Mouse (Mus musculus) CH12.LX (cell line): ENCODE measurements around the gene Ephb6. TPM values are rescaled to one million over a fixed set of nuclear protein-coding genes. Genes with fewer than 3 reads are reported as not detected.
A peak's percentile ranks its signal among the peaks of the same experiment; 100 is the strongest.

Experiments
- DNase-seq: peaks from one replicate; pipeline ENCODE4 v3.0.0-alpha.2; 2013; ENCODE audit errors: extremely low read depth
- H3K27ac ChIP-seq: 2 replicates; pipeline ENCODE4 v1.5.1; 2012; ENCODE audit warnings: low read depth, mild to moderate bottlenecking, control low read depth, moderate library complexity; ENCODE audit not compliant: insufficient read depth
- H3K27me3 ChIP-seq: replicated peaks from 2 replicates; pipeline ENCODE3; 2012; ENCODE audit warnings: inconsistent platforms
- H3K36me3 ChIP-seq, 2 experiments: replicated peaks in 1 of 2; 2 replicates each; pipeline versions ENCODE3 to v1.6.1; 2012; ENCODE audit warnings: inconsistent platforms in 1 of 2, low read length in 1 of 2, mild to moderate bottlenecking in 1 of 2, mixed read lengths in 1 of 2, moderate library complexity in 1 of 2; ENCODE audit not compliant: control insufficient read depth in 1 of 2, insufficient read depth in 1 of 2
- H3K4me1 ChIP-seq, 2 experiments: 2 replicates each; pipeline ENCODE4 v1.6.1; 2012; ENCODE audit warnings: inconsistent platforms in 1 of 2, moderate library complexity in 1 of 2; ENCODE audit not compliant: insufficient read depth in 2 of 2, control insufficient read depth in 1 of 2
- H3K4me2 ChIP-seq: 2 replicates; pipeline ENCODE4 v1.6.1; 2012; ENCODE audit warnings: low read depth, mild to moderate bottlenecking, control low read depth; ENCODE audit not compliant: poor library complexity, insufficient read depth, severe bottlenecking
- H3K4me3 ChIP-seq, 3 experiments: fragments of 150-350 bp in 1 of 3; sonication (generic) in 1 of 3; replicated peaks in 1 of 3; 2 replicates each; pipeline versions ENCODE3 to v1.5.1; 2011 to 2012; ENCODE audit warnings: low read depth in 2 of 3, low read length in 2 of 3, mild to moderate bottlenecking in 2 of 3, moderate library complexity in 2 of 3, control low read depth in 1 of 3, improper control_type of control experiment in 1 of 3, inconsistent platforms in 1 of 3, mixed read lengths in 1 of 3; ENCODE audit not compliant: poor library complexity in 1 of 3
- H3K79me2 ChIP-seq: replicated peaks from 2 replicates; pipeline ENCODE4 v1.6.1; 2012; ENCODE audit warnings: mild to moderate bottlenecking, moderate library complexity; ENCODE audit not compliant: control insufficient read depth, poor library complexity, insufficient read depth, severe bottlenecking; ENCODE audit errors: extremely low read depth
- H3K9ac ChIP-seq: 2 replicates; pipeline ENCODE4 v1.6.1; 2012; ENCODE audit warnings: low read depth, mild to moderate bottlenecking, control low read depth, moderate library complexity; ENCODE audit not compliant: insufficient read depth
- H3K9me3 ChIP-seq: replicated peaks from 2 replicates; pipeline ENCODE3; 2012; ENCODE audit warnings: low read length, inconsistent platforms, mixed read lengths
- CHD2 ChIP-seq: IDR thresholded peaks from 2 replicates; pipeline ENCODE4 v1.6.1; 2011; ENCODE audit warnings: low read length, improper control_type of control experiment
- CTCF ChIP-seq, 2 experiments: IDR thresholded peaks in 1 of 2; conservative IDR thresholded peaks in 1 of 2; 2 replicates each; pipeline ENCODE4 v1.5.1; 2011 to 2012; ENCODE audit warnings: low read depth in 2 of 2, low read length in 2 of 2, improper control_type of control experiment in 1 of 2, inconsistent platforms in 1 of 2, mild to moderate bottlenecking in 1 of 2, moderate library complexity in 1 of 2
- ELF1 ChIP-seq: IDR thresholded peaks from 2 replicates; pipeline ENCODE4 v1.6.1; 2014; ENCODE audit warnings: low read depth, mild to moderate bottlenecking, inconsistent platforms, low read length, improper control_type of control experiment
- EP300 ChIP-seq: IDR thresholded peaks from 2 replicates; pipeline ENCODE4 v1.6.1; 2011; ENCODE audit warnings: low read length, improper control_type of control experiment
- ETS1 ChIP-seq: conservative IDR thresholded peaks from 2 replicates; pipeline ENCODE4 v1.6.1; 2012; ENCODE audit warnings: low read depth, mild to moderate bottlenecking, inconsistent platforms, low read length, improper control_type of control experiment, moderate library complexity
- GABPA ChIP-seq: IDR thresholded peaks from 2 replicates; pipeline ENCODE4 v1.6.1; 2012; ENCODE audit warnings: low read depth, low read length, improper control_type of control experiment, inconsistent platforms; ENCODE audit not compliant: insufficient replicate concordance
- IRF4 ChIP-seq: IDR thresholded peaks from 2 replicates; pipeline ENCODE4 v1.6.1; 2014; ENCODE audit warnings: low read depth, mild to moderate bottlenecking, inconsistent platforms, low read length, improper control_type of control experiment
- JUN ChIP-seq: IDR thresholded peaks from 2 replicates; pipeline ENCODE4 v1.6.1; 2011; ENCODE audit warnings: low read depth, mild to moderate bottlenecking, low read length, improper control_type of control experiment, moderate library complexity; ENCODE audit not compliant: insufficient read depth
- MAX ChIP-seq: IDR thresholded peaks from 2 replicates; pipeline ENCODE4 v1.6.1; 2011; ENCODE audit warnings: low read length, improper control_type of control experiment
- MAZ ChIP-seq: IDR thresholded peaks from 2 replicates; pipeline ENCODE4 v1.6.1; 2012; ENCODE audit warnings: low read depth, mild to moderate bottlenecking, inconsistent platforms, low read length, improper control_type of control experiment, moderate library complexity
- MEF2A ChIP-seq: IDR thresholded peaks from 2 replicates; pipeline ENCODE4 v1.6.1; 2014; ENCODE audit warnings: low read depth, mild to moderate bottlenecking, inconsistent platforms, low read length, improper control_type of control experiment, borderline replicate concordance
- MXI1 ChIP-seq: IDR thresholded peaks from 2 replicates; pipeline ENCODE4 v1.6.1; 2011; ENCODE audit warnings: mild to moderate bottlenecking, low read depth, low read length, improper control_type of control experiment
- MYC ChIP-seq: IDR thresholded peaks from 2 replicates; pipeline ENCODE4 v1.6.1; 2011; ENCODE audit warnings: low read depth, mild to moderate bottlenecking, improper control_type of control experiment, low read length
- NRF1 ChIP-seq: IDR thresholded peaks from 2 replicates; pipeline ENCODE4 v1.6.1; 2014; ENCODE audit warnings: low read depth, mild to moderate bottlenecking, inconsistent platforms, low read length, improper control_type of control experiment, moderate library complexity
- TCF12 ChIP-seq: IDR thresholded peaks from 2 replicates; pipeline ENCODE4 v1.6.1; 2014; ENCODE audit warnings: low read depth, mild to moderate bottlenecking, inconsistent platforms, low read length, improper control_type of control experiment
- ZC3H11A ChIP-seq: IDR thresholded peaks from 2 replicates; pipeline ENCODE4 v1.6.1; 2012; ENCODE audit warnings: low read depth, mild to moderate bottlenecking, inconsistent platforms, low read length, improper control_type of control experiment
- ZMIZ1 ChIP-seq: IDR thresholded peaks from 2 replicates; pipeline ENCODE4 v1.6.1; 2012; ENCODE audit warnings: low read depth, mild to moderate bottlenecking, inconsistent platforms, low read length, improper control_type of control experiment
- dilution Hi-C: fragments of 300-500 bp; cut with MboI; formaldehyde crosslinking; loops from 2 replicates; pipeline ENCODE4 v1.14.3; 2020; ENCODE audit warnings: low sequenced_read_pairs; ENCODE audit not compliant: extremely low pct_unique_long_range_greater_than_20kb, extremely low pct_ligation_motif_present
- in situ Hi-C: fragments of 300-500 bp; cut with MboI; formaldehyde crosslinking; loops from 3 replicates; pipeline ENCODE4 v1.14.3; 2019; ENCODE audit warnings: low sequenced_read_pairs, low pct_ligation_motif_present, low pct_unique_long_range_greater_than_20kb, mixed read lengths
- polyA plus RNA-seq: library from polyadenylated mRNA; unstranded; fragments of >175 nt; gene quantifications from 2 replicates; pipeline ENCODE4 v1.2.1, GENCODE M21; 2012; ENCODE audit warnings: low read depth; ENCODE audit not compliant: insufficient read length
- total RNA-seq, 2 experiments: library from RNA; depleted of rRNA; stranded (reverse); fragments of 300-350 nt in 1 of 2; fragments of >200 nt in 1 of 2; gene quantifications; 2 replicates each; pipeline ENCODE4 v1.2.3; 2012 to 2014

Gene Ephb6
- total and polyA plus RNA-seq, 3 experiments, result not detected

DNA sequence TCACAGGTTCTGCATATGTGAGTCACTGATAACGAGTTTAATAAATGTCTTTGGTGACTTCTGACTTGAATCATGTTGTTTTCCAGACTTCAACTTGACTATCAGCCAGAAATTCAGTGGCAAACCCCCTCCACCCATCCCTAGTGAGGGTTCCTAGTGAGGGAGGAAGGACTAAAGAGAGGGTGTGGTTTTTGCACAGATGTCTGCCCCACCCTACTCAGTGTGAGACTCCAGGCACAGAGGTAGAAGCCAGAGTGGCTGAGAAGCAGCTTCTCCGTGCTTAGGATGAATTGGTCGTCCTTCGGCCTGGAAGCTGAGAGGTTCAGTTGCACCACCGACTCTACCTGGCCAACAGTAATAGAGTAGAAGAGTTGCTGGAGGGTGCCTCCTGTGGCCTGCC lies 47.8 kb upstream of the Ephb6 start:
- no peak for TF ChIP-seq ETS1
- TF ChIP-seq MAX, result no peak
- TF ChIP-seq MYC, result no peak
- TF ChIP-seq ELF1, result no peak
- TF ChIP-seq MXI1, result no peak
- TF ChIP-seq MAZ, result no peak
- no peak for TF ChIP-seq ZMIZ1
- TF ChIP-seq EP300, result no peak
- TF ChIP-seq NRF1, result no peak
- TF ChIP-seq CHD2, result no peak
- no peak for TF ChIP-seq IRF4
- no peak for TF ChIP-seq ZC3H11A
- TF ChIP-seq CTCF (conservative IDR thresholded peaks at IDR 0.05 in 1 of 2, IDR thresholded peaks at IDR 0.05 in 1 of 2; ENCODE audit: low read depth in 2 of 2, low read length in 2 of 2), result no peak
- no peak for TF ChIP-seq JUN
- no peak for TF ChIP-seq MEF2A
- TF ChIP-seq GABPA, result no peak
- Histone ChIP-seq H3K4me1 (peaks cover 0 to 36% of the 10 kb centered on the region in 2 experiments; a peak in 2 of 4 replicates), H3K9ac (no peak overlapping the region), H3K27me3 (no peaks in the 10 kb centered on the region), H3K36me3 (no peaks in the 10 kb centered on the region), H3K4me3 (no peak overlapping the region), H3K79me2 (no peaks in the 10 kb centered on the region), H3K9me3 (no peaks in the 10 kb centered on the region), H3K27ac (no peak overlapping the region), H3K4me2 (no peak overlapping the region)
- in situ Hi-C loops, result no loop called here
- dilution Hi-C loops, result no loop called here
- no peak for DNase-seq

DNA sequence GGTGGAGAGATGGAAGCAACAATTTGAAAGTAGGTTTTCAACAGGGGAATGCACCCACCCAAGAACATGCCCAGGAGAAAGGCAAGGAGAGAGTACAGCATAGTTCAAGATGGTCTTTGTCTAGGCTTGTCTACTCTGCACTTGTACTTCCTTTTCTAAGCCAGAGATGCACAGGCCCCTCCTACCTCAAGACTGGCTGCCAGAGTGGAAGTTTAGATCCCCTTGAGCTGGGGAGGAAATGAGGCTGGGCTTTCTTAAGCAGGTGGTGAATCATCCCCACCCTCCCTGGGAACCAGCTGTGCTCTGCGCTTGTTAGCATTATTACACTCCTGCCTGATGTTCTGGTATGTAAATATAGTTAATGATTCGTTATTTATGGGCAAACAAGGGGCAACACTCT lies 47.0 kb upstream of the Ephb6 start:
- Histone ChIP-seq H3K27me3 (no peaks in the 10 kb centered on the region), H3K9me3 (no peaks in the 10 kb centered on the region), H3K4me2 (no peak overlapping the region), H3K79me2 (no peaks in the 10 kb centered on the region), H3K27ac (no peak overlapping the region), H3K36me3 (no peaks in the 10 kb centered on the region), H3K4me3 (no peak overlapping the region), H3K4me1 (peaks cover 0 to 36% of the 10 kb centered on the region in 2 experiments; a peak in 2 of 4 replicates), H3K9ac (no peak overlapping the region)
- TF ChIP-seq NRF1, result no peak
- TF ChIP-seq ELF1, result no peak
- no peak for TF ChIP-seq TCF12
- TF ChIP-seq EP300, result no peak
- TF ChIP-seq ETS1, result no peak
- DNase-seq, result peak; percentile 54
- in situ Hi-C loops (no loop called here), dilution Hi-C loops (no loop called here)
